Mouse (Mus musculus) ES-Bruce4 (cell line): ENCODE measurements at regions not wholly inside any gene's neighbourhood (a gene's known extent, or its start where the extent isn't known, plus 50 kb on each side); places are given as distances from the start of the nearest gene placed in this dataset.

ENCODE experiments used
- H3K27ac ChIP-seq: 2 replicates; pipeline ENCODE4 v1.5.1; 2012; ENCODE audit warnings: low read length, inconsistent platforms; ENCODE audit not compliant: insufficient read depth
- H3K27me3 ChIP-seq: 2 replicates; pipeline ENCODE4 v1.6.1; 2012; ENCODE audit warnings: mild to moderate bottlenecking, low read length, inconsistent platforms; ENCODE audit not compliant: control insufficient read depth, poor library complexity, insufficient read depth, severe bottlenecking
- H3K36me3 ChIP-seq: 2 replicates; pipeline ENCODE4 v1.6.1; 2012; ENCODE audit warnings: inconsistent platforms, mild to moderate bottlenecking, low read length, moderate library complexity; ENCODE audit not compliant: control insufficient read depth, poor library complexity, insufficient read depth, severe bottlenecking
- H3K4me1 ChIP-seq: one replicate; pipeline ENCODE4 v1.8.1; 2011; ENCODE audit warnings: low read length; ENCODE audit not compliant: control insufficient read depth, insufficient read depth
- H3K4me3 ChIP-seq: 2 replicates; pipeline ENCODE4 v1.5.1; 2011; ENCODE audit warnings: low read depth, mild to moderate bottlenecking, low read length
- H3K9ac ChIP-seq: 2 replicates; pipeline ENCODE4 v1.6.1; 2012; ENCODE audit warnings: low read depth, mild to moderate bottlenecking, inconsistent platforms; ENCODE audit not compliant: poor library complexity, severe bottlenecking
- H3K9me3 ChIP-seq: replicated peaks from 2 replicates; pipeline ENCODE4 v1.6.1; 2012; ENCODE audit warnings: mild to moderate bottlenecking, low read length, inconsistent platforms; ENCODE audit not compliant: control insufficient read depth, poor library complexity, insufficient read depth, severe bottlenecking
- CTCF ChIP-seq: IDR thresholded peaks from one replicate; pipeline ENCODE4 v1.8.1; 2011; ENCODE audit warnings: low read depth, low read length
- EP300 ChIP-seq: IDR thresholded peaks from 2 replicates; pipeline ENCODE4 v1.6.1; 2011; ENCODE audit warnings: low read depth, low read length; ENCODE audit not compliant: insufficient read depth
- POLR2A ChIP-seq: IDR thresholded peaks from one replicate; pipeline ENCODE4 v1.8.1; 2011; ENCODE audit warnings: low read length; ENCODE audit not compliant: insufficient read depth

DNA sequence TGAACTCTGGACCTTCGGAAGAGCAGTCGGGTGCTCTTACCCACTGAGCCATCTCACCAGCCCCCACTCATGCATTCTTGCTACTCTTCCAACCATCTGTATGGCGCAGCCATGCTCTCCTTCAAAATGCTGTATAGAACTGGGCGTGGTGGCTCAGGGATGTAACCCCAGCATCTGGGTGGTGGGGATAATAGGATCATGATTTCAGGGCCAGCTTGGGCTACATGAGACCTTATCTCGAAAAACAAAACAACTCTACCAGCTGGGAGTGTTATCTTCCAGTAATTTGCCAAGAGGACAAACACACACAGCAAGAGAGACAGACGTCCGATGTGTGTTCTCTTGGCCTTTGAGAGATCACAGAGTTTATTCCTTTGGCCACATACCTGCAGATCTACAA, 69.8 kb upstream of the Lmo2 start:
- H3K4me3 ChIP-seq, result no peak overlapping the region
- H3K9ac ChIP-seq, result no peak overlapping the region
- H3K27me3 ChIP-seq, result no peaks in the 10 kb centered on the region
- H3K27ac ChIP-seq, result no peak overlapping the region
- H3K9me3 ChIP-seq, result no peaks in the 10 kb centered on the region
- no peaks in the 10 kb centered on the region for H3K4me1 ChIP-seq
- TF ChIP-seq POLR2A (no peak), EP300 (no peak)
- H3K36me3 ChIP-seq, result no peaks in the 10 kb centered on the region

DNA sequence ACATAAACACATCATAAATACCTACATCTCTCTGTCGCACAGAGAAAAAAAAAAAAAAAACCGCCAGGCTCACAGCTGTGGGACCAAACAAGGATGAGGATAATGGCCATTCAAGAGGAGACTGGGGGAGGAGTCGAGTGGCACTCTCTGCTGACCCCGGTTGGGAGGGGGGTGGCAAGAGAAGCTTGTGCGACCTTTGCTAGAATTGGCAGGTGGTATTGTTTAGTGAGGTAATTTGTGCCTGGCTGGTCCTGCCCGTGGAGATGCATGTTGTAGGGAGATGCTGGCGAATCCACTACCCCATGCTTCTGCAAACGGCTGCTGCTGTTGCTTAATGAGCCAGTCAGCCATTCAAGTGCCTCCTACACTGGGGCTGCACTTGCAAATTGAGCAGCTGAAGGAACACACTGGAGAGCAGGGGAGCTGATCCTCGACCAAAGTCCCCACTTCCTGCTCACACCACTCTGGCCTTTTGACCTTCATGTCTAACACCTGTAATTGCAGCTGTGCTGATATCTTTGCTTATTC, 66.5 kb upstream of the Lmo2 start:
- H3K9ac ChIP-seq, result no peak overlapping the region
- H3K9me3 ChIP-seq, result no peaks in the 10 kb centered on the region
- peaks cover 2% of the 10 kb centered on the region for H3K4me1 ChIP-seq
- H3K36me3 ChIP-seq, result no peaks in the 10 kb centered on the region
- no peak overlapping the region for H3K27ac ChIP-seq
- H3K27me3 ChIP-seq, result no peaks in the 10 kb centered on the region
- TF ChIP-seq POLR2A, result no peak
- no peak for TF ChIP-seq EP300
- TF ChIP-seq CTCF, result no peak
- peak overlapping the region; percentile 45 for H3K4me3 ChIP-seq

DNA sequence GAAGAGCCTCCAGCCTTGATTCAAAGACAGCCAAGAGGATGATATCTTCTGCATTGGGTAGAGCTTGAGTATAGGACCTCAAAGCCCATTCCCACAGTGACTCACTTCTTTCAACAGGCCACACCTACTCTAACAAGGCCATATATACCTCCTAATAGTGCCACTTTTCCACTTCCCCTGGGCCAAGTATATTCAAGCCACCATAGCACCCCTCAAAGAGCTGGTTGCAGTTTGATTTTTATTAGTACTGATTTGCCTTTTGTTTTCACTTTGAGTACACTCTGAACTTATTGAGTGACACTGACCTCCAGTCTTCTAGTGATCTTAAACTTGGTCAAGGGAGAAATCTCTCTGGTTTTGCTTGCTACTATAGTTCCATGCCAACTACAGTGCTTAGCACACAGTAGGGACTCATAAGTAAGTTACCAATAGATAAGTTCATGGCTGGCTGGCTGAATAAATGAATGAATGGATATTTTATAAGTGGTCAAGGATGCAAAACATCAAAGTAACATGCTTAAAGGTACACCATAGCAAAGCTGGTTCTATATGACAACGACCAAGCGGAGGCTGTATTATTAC, 64.5 kb upstream of the Lmo2 start:
- Histone ChIP-seq H3K9me3 (no peaks in the 10 kb centered on the region), H3K9ac (no peak overlapping the region), H3K36me3 (no peaks in the 10 kb centered on the region), H3K4me1 (peaks cover 2% of the 10 kb centered on the region), H3K4me3 (no peak overlapping the region), H3K27ac (no peak overlapping the region), H3K27me3 (no peaks in the 10 kb centered on the region)
- TF ChIP-seq CTCF (no peak), EP300 (no peak)

DNA sequence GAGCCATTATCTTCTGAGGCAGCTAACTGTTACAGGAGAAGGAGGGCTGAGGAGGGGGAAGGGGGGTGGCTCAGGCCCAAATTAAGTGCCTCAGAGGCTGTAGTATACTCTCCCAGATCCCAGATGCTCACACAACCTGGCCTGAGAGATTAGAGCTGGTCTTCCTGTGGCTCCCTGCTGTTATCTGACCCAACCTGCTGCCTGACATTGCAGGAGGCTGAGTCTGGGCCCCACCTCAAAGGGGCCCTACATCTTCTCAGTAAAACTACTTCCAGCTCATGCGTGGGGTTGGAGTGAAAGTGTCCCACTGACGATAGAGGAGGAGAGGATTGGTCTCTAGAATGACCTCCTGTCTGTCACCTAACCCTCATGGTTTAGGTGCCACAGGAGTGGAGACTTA, 64.0 kb upstream of the Lmo2 start:
- TF ChIP-seq POLR2A (no peak), EP300 (no peak), CTCF (no peak)
- no peaks in the 10 kb centered on the region for H3K36me3 ChIP-seq
- peaks cover 2% of the 10 kb centered on the region for H3K4me1 ChIP-seq
- H3K27me3 ChIP-seq, result no peaks in the 10 kb centered on the region
- no peak overlapping the region for H3K4me3 ChIP-seq
- no peak overlapping the region for H3K9ac ChIP-seq
- H3K9me3 ChIP-seq, result no peaks in the 10 kb centered on the region
- no peak overlapping the region for H3K27ac ChIP-seq

DNA sequence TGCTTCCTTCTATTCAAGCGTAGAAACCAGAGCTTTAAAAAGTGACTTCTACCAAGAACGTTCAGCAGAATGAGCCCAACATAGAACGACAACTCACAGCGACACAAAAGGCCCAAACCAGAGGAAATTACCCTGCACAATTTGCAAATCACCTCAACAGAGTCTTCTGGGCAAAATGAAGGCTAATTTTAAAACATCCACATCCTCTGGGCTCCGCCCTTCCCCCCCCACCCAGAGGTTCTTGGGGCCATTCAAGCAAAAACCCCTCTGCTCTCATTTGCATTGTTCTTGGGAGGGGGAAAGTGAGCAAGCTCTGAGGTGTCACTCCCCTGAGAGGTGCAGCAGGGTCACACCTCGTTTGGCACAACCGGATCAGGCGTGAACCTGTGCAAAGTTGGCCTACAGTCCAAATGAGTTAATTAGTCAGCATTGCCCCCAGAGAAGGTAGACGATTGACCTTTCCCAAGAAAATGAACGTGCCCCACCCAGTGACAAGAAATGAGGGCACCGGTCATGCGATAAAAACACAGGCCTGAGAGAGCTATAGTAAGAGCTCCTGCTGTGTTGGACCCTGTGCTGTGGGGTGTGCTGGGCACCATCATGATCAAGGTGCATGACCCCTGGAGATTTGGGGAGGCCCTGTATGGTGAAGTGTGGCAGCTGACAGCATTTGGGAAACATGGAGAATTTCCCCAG, 62.7 kb upstream of the Lmo2 start:
- H3K9me3 ChIP-seq, result no peaks in the 10 kb centered on the region
- no peak overlapping the region for H3K4me3 ChIP-seq
- peaks cover 2% of the 10 kb centered on the region for H3K4me1 ChIP-seq
- TF ChIP-seq EP300 (no peak), POLR2A (no peak), CTCF (no peak)
- no peak overlapping the region for H3K9ac ChIP-seq
- no peak overlapping the region for H3K27ac ChIP-seq
- H3K36me3 ChIP-seq, result no peaks in the 10 kb centered on the region
- H3K27me3 ChIP-seq, result no peaks in the 10 kb centered on the region

DNA sequence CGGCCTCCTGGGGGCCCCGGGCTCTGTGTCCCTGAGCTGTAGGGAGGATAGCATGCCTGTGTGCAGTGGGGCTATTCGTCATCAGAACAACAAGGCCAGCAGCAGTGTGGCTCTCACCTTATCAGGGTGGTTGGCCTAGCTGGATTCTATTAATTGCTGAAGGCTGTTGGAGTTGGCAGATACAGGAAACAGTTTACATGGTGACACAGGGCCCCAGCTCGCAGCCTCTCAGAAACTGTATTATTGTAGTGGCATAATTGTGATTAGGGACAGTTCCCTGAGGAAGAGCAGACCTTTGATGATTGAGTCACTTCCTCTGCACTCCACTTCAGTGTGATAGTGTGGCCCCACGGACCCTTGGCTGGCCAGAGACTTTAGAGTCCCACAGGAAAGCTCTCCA, 61.6 kb upstream of the Lmo2 start:
- Histone ChIP-seq H3K9me3 (no peaks in the 10 kb centered on the region), H3K4me3 (no peak overlapping the region), H3K36me3 (no peaks in the 10 kb centered on the region), H3K27ac (no peak overlapping the region), H3K9ac (no peak overlapping the region), H3K27me3 (no peaks in the 10 kb centered on the region), H3K4me1 (peaks cover 2% of the 10 kb centered on the region)
- TF ChIP-seq EP300 (no peak), POLR2A (no peak), CTCF (no peak)
